Mouse (Mus musculus) left cerebral cortex, postnatal 36 days (tissue): ENCODE data around the gene Tmtc4. TPM values are rescaled to one million over a fixed set of nuclear protein-coding genes. Genes with fewer than 3 reads are reported as not detected.

ENCODE experiments used
- DNase-seq, 2 experiments: peaks; one replicate each; pipeline ENCODE4 v3.0.0; 2021 to 2022; ENCODE audit warnings: low spot score in 2 of 2, mixed read lengths in 1 of 2
- intact Hi-C: fragments of 180-260 bp; cut with DNase I; formaldehyde crosslinking; loops from one replicate; pipeline ENCODE4 v1.15.1; 2025
- total RNA-seq, 2 experiments: library from RNA; stranded (reverse); gene quantifications; 2 replicates each; pipeline ENCODE4 v1.2.3; 2021

Tmtc4 gene
- total RNA-seq, 2 experiments from 2014 or later: 22.2 to 23.6 TPM

- intact Hi-C loops: no loop called here
- DNase-seq: no peak
These were observed 6.6 kb downstream of the Tmtc4 start for GRCm38 (mm10) chr14:122977056-122977796.

DNA sequence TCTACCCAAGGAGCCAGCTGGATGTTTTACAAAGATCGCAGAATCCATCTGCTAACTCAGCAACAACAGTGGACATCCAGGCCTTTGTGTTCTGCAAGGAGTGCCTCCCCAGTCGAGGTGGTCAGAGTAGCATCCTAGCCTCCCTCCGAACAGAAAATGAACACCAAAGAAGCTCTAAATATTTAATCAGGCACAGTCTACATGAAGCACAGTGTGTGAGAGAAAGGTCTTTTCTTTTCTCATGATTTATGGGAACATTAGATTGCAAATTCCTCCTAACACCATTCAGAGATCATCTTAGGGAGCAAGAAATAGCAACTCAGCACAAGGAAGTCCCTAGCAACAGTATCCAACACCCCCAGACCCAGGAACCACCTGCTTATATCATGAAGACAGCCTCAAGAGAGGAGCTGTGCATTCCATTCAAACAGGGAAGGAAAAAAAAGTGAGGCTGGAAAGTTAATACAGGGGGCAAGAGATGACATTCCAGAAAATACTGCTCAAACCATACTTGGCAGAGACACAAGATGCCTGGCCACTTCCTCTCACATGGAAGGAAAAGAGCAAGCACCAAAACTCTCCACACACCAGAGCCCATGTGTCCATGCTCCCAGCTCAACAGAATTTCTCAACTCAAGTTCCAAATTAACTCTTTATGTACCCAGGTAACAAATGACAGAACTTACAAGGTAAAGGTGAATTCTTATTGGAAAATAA, 8.8 kb downstream of the Tmtc4 start:
- intact Hi-C loops: no loop called here
- no peak for DNase-seq

DNA sequence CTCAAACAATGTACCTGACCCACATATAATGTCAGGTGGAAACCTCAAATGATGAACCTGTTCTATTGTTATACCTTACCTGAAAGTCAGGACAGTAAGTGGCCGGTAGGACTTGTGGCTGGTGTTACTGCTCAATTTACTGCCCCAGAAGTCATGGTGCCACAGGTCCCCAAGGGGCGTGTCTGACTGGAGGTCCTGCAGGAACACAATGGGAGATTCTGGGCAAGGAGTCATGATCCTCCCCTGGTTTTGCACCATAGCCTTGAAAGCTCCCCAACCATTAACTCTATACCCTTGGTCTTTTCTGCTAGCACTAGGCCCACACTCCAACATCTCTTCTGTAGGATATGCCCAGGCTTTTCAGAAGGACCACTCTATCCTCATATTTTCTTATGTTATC, 10.7 kb downstream of the Tmtc4 start:
- no peak for DNase-seq

DNA sequence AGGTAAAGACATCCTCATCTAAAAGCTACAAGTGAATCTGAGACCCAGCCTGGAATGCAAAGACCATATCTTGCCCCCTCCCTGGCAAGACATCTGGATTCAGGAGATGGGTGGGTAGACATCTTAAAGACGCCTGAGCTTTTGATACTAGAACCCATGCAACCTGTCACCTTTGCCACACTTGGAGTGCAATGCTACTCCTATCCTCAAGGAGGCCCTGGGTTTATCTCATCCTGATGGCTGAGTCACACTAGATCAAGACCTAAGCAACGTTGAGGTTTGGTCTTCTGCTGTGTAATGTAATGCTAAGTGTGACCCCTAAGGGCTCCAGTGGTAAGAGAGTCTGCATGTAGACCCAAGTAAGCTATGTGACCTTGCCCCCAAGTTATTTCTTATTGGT, 15.8 kb downstream of the Tmtc4 start:
- intact Hi-C loops: no loop called here
- DNase-seq: no peak

More for the DNA sequence above, 10.7 kb downstream of the Tmtc4 start:
- intact Hi-C loops: no loop called here

- DNase-seq: peak; percentile 88 to 91
- intact Hi-C loops: no loop called here
These were observed 25.9 kb downstream of the Tmtc4 start for GRCm38 (mm10) chr14:122957941-122958340.

- peak; percentile 50 to 61 for DNase-seq
- intact Hi-C loops: no loop called here
These were observed 30.5 kb downstream of the Tmtc4 start for GRCm38 (mm10) chr14:122953331-122953730.

GRCm38 (mm10) chr14:122952556-122952955, 31.3 kb downstream of the Tmtc4 start:
- intact Hi-C loops: no loop called here
- DNase-seq: no peak

DNA sequence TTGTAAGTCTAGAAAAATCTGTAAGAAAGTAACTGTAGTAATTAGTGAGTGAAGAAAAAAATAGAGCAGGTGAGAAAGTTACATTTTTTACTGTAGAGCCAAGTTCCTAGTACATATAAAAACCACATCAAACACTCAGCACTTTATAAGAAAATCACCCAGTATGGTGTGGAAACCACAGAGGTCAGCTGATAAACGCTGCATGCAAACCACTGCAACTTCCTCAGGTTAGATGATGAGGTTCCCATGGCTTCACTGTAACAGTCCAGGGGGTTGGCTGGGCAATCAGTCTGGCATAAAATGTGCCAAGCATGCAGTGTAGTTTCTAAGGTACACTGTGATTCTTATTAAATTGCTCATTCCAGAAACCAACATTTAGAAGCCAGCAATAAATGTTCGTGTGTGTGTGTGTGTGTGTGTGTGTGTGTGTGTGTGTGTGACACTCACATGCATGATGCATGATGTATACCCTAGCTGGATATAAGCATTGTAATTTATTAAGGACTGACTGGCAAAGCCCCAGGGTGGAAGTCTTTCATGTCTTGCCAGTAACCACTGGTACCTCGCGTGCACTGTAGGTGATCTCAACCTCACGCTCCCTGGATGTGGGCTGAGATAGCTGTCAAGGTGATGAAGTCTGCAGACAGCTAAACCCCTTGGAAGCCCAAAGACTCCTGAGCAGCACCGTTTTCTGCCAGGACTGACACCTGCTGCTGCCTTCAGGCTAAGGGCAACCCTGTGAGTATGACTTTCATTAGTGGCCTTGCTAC, 32.0 kb downstream of the Tmtc4 start:
- DNase-seq: no peak
- intact Hi-C loops: no loop called here

GRCm38 (mm10) chr14:122950915-122951314, 32.9 kb downstream of the Tmtc4 start:
- intact Hi-C loops: no loop called here
- DNase-seq: no peak

DNA sequence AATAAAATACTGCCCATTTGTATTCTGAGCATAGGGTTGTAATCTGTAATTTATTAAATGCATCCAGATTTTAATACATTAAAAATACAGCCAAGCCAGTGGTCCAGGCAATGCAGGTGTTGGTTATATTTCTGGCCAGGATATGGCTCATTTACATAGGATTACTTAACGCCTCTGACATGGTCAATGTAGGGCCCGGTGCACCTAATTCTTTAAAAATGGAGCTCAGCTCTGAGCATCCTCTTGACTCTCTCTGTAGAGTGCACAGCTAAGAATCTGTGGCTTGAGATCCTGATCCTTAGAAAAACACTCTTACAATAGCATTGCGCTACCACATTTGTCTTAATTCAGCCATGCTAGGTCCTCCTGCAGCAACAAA, 40.4 kb downstream of the Tmtc4 start:
- DNase-seq: no peak
- intact Hi-C loops: no loop called here

DNA sequence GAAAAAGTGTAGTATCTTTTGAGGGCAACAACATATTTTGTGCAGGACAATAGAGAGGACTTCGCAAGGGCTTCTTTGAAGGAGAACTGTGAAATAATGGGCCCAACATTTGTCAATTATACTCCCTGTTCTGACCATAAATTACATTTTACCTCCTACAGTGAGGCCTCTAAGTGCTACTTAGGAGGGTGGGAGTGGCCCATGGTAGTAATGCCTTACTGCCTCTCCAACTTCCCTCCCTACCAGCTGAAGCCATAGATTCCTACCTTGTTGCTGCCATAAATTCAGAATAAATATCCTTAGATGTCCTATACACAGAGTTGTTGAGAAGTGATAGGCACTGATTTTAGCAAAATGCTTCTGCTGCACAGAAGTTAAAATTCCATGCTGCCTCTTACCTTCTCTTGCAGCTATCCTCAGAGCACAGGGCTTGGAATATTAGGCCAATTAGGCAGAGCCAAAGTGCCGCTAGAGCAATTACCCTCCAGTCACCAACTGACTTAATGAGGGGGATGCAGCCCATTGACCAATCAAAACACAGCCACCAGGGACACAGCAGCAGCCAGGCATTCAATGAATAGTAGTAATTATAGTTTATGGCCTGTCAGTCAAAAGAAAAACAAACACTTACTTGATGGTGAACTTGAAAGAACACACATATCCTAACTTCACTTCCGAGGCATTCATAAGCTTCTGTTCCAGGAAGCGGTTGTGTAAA, 40.9 kb downstream of the Tmtc4 start:
- intact Hi-C loops: no loop called here
- no peak for DNase-seq

DNA sequence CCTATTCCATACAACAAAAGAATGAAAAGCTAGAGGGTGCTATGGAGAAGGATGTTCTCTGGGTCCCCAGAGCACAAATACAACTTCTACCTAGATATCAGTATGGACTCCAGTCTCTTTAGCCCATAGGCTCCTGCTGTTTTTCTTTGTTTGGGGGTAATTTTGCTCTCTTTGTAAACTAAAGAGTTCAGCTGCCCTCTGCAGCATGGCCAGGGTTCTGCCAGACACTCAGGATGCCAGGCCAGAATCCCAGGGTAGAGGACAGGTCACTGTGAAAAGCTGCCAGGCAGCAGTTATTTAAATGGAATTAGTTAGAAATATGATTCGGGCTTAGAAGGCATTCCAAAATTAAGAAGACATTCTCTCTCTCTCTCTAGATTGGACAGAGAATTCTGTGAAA, 47.4 kb downstream of the Tmtc4 start:
- DNase-seq: no peak

DNA sequence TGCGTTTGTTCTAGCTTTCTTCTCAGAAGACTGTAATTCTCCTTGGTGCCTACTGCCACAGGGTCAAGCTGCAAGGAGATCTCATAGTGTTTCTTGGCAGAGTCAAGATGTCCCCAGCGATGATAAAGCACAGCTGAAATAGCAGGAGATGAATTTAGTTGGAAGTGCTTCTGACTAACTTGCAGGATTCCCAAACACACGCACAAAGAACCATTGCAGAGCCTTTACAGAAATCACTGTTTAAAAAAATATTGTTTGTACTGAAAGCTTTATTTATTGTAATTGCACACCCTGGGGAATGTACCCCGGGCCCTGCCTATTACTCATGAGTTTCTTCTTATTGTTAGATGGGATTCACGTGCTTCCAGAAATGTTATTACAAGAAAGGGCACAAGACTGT, 63.8 kb downstream of the Tmtc4 start:
- intact Hi-C loops: no loop called here
- DNase-seq: no peak

More for the DNA sequence above, 47.4 kb downstream of the Tmtc4 start:
- intact Hi-C loops: no loop called here

GRCm38 (mm10) chr14:122917676-122918075, 66.2 kb downstream of the Tmtc4 start:
- no peak for DNase-seq
- intact Hi-C loops: no loop called here

GRCm38 (mm10) chr14:122913657-122914056, 70.2 kb downstream of the Tmtc4 start, which contains the start of gene Ggact:
Gene Ggact, minus strand, starts transcription at chr14:122913757.
- no peak for DNase-seq
- intact Hi-C loops: no loop called here

DNA sequence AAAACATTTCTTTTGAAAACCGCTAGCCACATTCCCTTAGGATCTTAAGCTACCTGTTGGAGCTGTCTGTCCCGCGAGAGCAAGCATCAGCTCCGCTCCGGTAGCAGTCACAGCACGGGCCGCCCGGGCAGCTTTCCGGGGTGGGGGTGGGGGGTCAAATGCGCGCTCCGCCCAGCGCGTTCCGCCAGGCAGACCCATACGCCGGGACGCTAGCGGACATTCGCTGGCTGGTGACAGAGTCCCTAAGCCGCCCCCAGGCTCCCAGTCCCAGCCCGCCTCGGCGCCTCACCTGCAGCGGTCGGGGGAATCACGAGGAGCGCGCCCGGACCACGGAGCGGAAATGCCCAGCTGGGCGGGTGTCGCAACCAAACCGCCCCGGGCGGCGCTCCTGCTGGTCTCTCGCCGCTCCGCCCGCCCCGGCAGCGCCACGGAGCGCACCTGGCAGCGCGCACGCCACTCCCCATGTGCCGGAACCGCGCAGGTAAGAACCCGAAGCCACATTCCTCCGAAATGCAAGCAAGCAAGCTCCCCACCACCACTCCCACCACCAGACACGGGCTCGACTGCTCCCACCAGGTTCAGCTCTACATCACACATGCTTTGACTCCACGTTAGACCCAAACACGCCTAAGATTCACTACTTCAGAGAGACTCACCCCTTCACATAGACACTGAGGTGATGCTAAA, 70.9 kb downstream of the Tmtc4 start:
- intact Hi-C loops: no loop called here
- DNase-seq: peak; percentile 71 to 78

- intact Hi-C loops: no loop called here
- DNase-seq: no peak
These were observed 71.7 kb downstream of the Tmtc4 start for GRCm38 (mm10) chr14:122912137-122912536.

- no peak for DNase-seq
- intact Hi-C loops: no loop called here
These were observed 72.6 kb downstream of the Tmtc4 start for GRCm38 (mm10) chr14:122911265-122911664.

DNA sequence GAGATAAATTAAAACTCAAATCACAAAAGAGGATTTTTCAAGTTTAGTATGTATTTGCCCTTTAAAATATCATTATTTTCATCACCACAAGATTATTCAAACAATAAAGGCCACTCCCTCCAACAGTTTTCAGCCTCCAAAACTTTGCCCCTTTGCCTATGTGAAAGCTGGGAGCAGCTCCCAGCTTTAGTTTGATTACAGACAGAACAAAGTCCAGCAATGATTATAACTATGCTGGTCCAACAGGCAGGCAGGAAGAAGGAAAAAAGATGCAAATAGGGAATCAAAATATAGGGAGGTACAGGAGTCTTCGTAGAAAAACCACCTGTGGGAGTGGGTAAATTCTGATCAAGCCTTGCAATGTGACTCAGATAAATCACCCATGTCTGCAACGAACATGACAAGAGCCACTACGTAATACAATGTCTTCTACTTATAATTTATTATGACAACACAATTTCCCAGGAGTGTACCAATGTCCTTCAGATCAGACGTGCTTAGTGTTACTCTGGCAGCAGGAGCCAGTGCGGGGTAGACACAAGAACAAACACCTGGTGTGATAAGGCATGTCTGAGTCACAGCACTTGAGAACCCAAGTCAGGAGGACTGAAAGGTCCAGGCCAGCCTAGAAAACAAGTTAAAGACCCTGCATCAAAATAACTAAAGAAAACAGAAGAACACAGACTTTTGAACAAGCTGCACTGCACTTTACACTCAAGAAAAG, 74.3 kb downstream of the Tmtc4 start:
- no peak for DNase-seq
- intact Hi-C loops: no loop called here
